Mouse (Mus musculus) forebrain, postnatal 0 days (tissue): ENCODE measurements around the gene Btnl2. TPM values are rescaled to one million over a fixed set of nuclear protein-coding genes. Genes with fewer than 3 reads are reported as not detected.
"Not testable (repeated sequence)": the region's sequence is repeated elsewhere in the genome, so short reads cannot be mapped to it uniquely, and the experiment has no call there.

Experiments used
- ATAC-seq: fragments of 200-750 bp; cut with Nextera tagmentation; 2 replicates; pipeline ENCODE4 v1.8.0; 2017; ENCODE audit warnings: mild to moderate bottlenecking, moderate library complexity
- DNase-seq: peaks from one replicate; pipeline ENCODE4 v3.0.0-alpha.2; 2015
- H3K27ac ChIP-seq: fragments of 300-500 bp; sonication (generic); 2 replicates; pipeline ENCODE4 v1.5.1; 2014; ENCODE audit warnings: low read depth, mild to moderate bottlenecking, antibody characterized with exemption, low read length, moderate library complexity, mixed read lengths
- H3K27me3 ChIP-seq: fragments of 300-500 bp; sonication (generic); 2 replicates; pipeline ENCODE4 v1.6.1; 2014; ENCODE audit warnings: mild to moderate bottlenecking, low read length, mixed read lengths; ENCODE audit not compliant: insufficient read depth
- H3K36me3 ChIP-seq: fragments of 300-500 bp; sonication (generic); 2 replicates; pipeline ENCODE4 v1.6.1; 2014; ENCODE audit warnings: mild to moderate bottlenecking, moderate library complexity; ENCODE audit not compliant: insufficient read depth
- H3K4me1 ChIP-seq: fragments of 300-500 bp; sonication (generic); 2 replicates; pipeline ENCODE4 v1.6.1; 2014; ENCODE audit warnings: antibody characterized with exemption; ENCODE audit not compliant: insufficient read depth
- H3K4me2 ChIP-seq: fragments of 300-500 bp; sonication (generic); 2 replicates; pipeline ENCODE4 v1.6.1; 2014; ENCODE audit warnings: low read depth, mild to moderate bottlenecking, moderate library complexity
- H3K4me3 ChIP-seq: fragments of 300-500 bp; sonication (generic); 2 replicates; pipeline ENCODE4 v1.5.1; 2014; ENCODE audit warnings: low read depth, low read length, mixed read lengths
- H3K9ac ChIP-seq: fragments of 300-500 bp; sonication (generic); 2 replicates; pipeline ENCODE4 v1.6.1; 2014; ENCODE audit warnings: mild to moderate bottlenecking
- H3K9me3 ChIP-seq: fragments of 300-500 bp; sonication (generic); 2 replicates; pipeline ENCODE4 v1.6.1; 2016; ENCODE audit warnings: low read length
- CTCF ChIP-seq: sonication (generic); IDR thresholded peaks from 2 replicates; pipeline ENCODE4 v1.5.1; 2016; ENCODE audit warnings: antibody characterized with exemption, control low read depth, low read depth
- WGBS: fragments of 180-500 bp; shearing (Covaris S2); extraction: QIAGEN DNeasy Blood & Tissue Kit; methylation state at CpG from one replicate; pipeline ENCODE4 v1.1.7; 2014; 5-methylcytosine and 5-hydroxymethylcytosine counted together
- polyA plus RNA-seq: library from polyadenylated mRNA; unstranded; fragments of >200 nt; fragmentation: Nextera tagmentation; extraction: Ambion mirVana; gene quantifications from 2 replicates; pipeline ENCODE4 v1.2.1, GENCODE M21; 2015
- total RNA-seq: library from RNA; depleted of rRNA; stranded (reverse); fragments of >200 nt; gene quantifications from 2 replicates; pipeline ENCODE4 v1.2.3, GENCODE M21; 2014; rRNA removed

Btnl2 gene
- total RNA-seq (not detected in 2 replicates), polyA plus RNA-seq (not detected in 2 replicates)

DNA sequence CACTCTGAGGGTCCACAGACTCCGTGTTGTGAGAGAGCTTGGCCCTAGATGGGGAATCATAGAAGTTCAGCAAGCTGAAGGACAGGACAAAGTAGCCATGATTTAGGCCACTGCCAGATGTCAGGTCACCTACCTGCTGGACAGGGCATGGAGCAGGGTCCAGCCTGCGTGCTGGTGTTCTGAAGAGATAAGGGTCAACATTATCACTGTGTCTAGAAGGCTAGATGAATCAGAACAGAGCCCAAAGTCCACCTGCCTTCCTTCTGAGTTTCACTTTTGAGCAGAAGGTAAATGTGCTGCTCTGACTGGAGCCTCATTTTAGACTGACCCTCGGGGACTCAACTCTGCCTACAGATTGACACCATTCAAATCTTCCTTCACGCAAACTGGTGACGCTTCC lies at the start of gene Btnl2:
Btnl2 (plus strand) TSS at position 284 of the 400 bp plus-strand sequence.
- Histone ChIP-seq H3K36me3 (no peaks in the 10 kb centered on the region), H3K27ac (no peak within 1 kb of the TSS), H3K27me3 (no peaks in the 10 kb centered on the region; the same call in 1 of the 2 replicates), H3K4me3 (no peak within 1 kb of the TSS), H3K9me3 (no peaks in the 10 kb centered on the region), H3K4me2 (no peak within 1 kb of the TSS), H3K4me1 (no peaks in the 10 kb centered on the region), H3K9ac (no peak within 1 kb of the TSS)
- no peak for ATAC-seq
- DNase-seq = no peak
- TF ChIP-seq CTCF = no peak
- 90% methylated on average over 5 of the region's 5 CpGs for WGBS

DNA sequence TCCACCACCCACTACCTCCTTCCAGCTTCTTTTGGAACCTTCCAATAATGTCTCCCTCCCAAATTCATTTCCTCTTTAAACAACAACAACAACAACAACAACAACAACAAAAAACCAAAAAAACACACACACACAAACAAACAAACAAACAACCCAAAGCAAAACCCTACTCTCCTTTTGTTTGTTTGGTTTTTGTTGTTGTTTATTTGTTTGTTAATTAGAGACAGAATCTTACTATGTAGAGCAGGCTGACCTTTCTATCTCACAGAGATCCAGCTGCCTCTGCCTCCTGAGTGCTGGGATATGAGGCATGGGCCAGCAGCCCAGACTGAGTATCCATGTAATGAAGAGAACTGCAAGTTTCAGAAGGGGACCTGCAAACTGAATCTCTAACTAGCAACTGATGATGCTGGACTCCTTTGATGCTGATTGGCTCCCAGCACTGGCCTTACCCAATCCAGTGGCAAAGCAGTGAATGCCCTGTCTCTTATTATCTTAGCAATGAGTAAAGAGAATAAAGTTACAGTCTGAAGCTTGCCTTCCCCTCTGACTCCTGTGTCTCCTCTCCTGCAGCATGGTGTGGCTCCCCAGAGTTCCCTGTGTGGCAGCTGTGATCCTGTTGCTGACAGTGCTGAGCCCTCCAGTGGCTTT lies 49.1 kb upstream of the Btnl2 start, which contains the start of gene H2-Eb1:
H2-Eb1 (plus strand) TSS at position 488 of the 651 bp plus-strand sequence.
- Histone ChIP-seq H3K36me3 (no peaks in the 10 kb centered on the region), H3K27ac (no peak within 1 kb of the TSS), H3K4me3 (no peak within 1 kb of the TSS), H3K27me3 (no peaks in the 10 kb centered on the region), H3K9ac (no peak within 1 kb of the TSS), H3K9me3 (no peaks in the 10 kb centered on the region), H3K4me1 (no peaks in the 10 kb centered on the region), H3K4me2 (no peak within 1 kb of the TSS)
- no peak for TF ChIP-seq CTCF
- ATAC-seq = peak; percentile 93
- DNase-seq = peak; percentile 92

DNA sequence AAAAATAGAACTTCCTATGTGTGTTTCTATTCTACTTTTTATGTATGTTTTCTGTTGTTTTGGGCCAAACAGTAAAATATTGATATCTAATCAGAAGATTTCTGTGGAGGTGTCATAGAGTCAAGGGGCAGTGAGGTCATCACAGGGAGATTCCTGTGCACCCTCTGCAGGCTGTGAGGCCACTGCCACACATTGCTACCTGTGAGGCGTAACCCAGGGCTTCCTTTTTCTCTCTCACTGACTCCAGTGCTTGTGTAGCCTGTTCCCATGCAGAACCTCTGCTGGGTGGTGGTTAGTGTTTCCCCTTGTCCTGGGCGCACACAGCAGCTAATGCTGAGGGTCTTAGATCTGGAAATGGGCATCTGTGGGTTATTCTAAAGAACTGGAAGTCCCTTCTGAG lies 48.2 kb upstream of the Btnl2 start:
- H3K4me3 ChIP-seq = no peak overlapping the region
- no peak for TF ChIP-seq CTCF
- 76% methylated on average over 2 of the region's 2 CpGs for WGBS
- no peak overlapping the region for H3K4me2 ChIP-seq
- H3K27ac ChIP-seq = no peak overlapping the region
- H3K36me3 ChIP-seq = no peaks in the 10 kb centered on the region
- no peaks in the 10 kb centered on the region for H3K27me3 ChIP-seq
- no peak for DNase-seq
- no peak overlapping the region for H3K9ac ChIP-seq
- H3K4me1 ChIP-seq = no peaks in the 10 kb centered on the region
- no peak for ATAC-seq
- H3K9me3 ChIP-seq = no peaks in the 10 kb centered on the region

DNA sequence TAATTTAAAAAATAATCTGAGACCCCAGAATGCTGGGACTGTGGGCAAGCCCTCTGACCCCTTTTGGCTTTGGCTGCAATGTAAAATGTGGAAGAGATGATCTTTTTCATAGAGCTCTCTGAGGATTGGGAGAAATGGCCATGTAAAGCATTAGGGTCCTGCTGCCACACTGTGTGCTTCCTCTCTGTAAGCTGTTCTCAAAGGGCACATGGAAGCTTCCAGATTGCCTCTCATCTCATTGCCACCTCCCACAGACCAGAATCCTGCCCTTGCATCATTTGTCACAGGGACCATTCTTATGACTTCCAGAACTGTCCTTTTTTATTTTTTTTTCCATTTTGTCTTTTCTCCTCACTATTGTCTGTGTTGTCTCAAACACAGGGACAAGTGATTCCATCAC lies 47.4 kb upstream of the Btnl2 start:
- TF ChIP-seq CTCF = no peak
- H3K27me3 ChIP-seq = no peaks in the 10 kb centered on the region
- ATAC-seq = no peak
- no peak overlapping the region for H3K4me2 ChIP-seq
- no peaks in the 10 kb centered on the region for H3K36me3 ChIP-seq
- H3K9me3 ChIP-seq = no peaks in the 10 kb centered on the region
- H3K9ac ChIP-seq = no peak overlapping the region
- H3K27ac ChIP-seq = no peak overlapping the region
- H3K4me1 ChIP-seq = no peaks in the 10 kb centered on the region
- H3K4me3 ChIP-seq = no peak overlapping the region
- no peak for DNase-seq

DNA sequence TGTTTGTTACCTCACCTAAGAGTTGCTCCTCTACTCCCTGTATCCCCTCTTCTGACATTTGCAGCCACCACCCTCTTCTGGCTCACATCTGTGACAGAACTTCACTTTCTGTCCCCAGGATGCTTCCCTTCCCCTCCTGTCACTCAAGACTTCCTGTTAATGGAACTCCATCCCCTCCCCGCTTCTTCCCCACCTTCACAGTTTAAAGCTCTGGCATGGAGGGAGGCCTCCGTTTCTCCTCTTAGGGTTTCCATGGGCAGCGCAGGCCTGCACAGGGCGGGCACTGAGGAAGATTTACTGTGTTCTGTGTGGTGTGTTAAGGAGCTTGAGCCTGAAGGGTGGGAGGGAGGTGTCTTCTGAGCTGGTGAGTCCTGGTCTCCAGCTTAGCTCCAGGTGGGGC lies 46.5 kb upstream of the Btnl2 start:
- Histone ChIP-seq H3K27ac (no peak overlapping the region), H3K9me3 (no peaks in the 10 kb centered on the region), H3K27me3 (no peaks in the 10 kb centered on the region), H3K4me3 (no peak overlapping the region), H3K4me1 (no peaks in the 10 kb centered on the region), H3K36me3 (no peaks in the 10 kb centered on the region), H3K9ac (no peak overlapping the region), H3K4me2 (no peak overlapping the region)
- TF ChIP-seq CTCF = no peak
- ATAC-seq = no peak
- no peak for DNase-seq
- WGBS = 87% methylated on average over 4 of the region's 4 CpGs

DNA sequence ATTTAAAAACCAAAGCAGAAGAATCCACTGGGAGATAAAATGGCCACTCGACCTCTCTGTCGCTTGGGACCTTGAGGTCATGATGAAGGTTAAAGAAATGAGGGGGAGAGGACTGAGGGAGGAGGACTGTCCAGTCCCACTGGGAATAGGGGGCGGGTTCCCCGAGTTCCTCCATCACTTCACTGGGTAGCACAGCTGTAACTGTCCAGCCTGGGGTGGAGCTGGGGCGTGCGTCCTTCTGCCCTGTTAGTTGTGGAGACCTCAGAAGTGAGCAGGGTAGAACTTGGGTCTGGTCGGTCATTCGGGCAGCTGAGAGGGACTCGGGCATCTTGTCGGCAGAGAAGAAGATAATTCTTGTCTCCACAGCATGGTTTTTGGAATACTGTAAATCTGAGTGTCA lies 45.4 kb upstream of the Btnl2 start:
- Histone ChIP-seq H3K27me3 (no peaks in the 10 kb centered on the region), H3K27ac (no peak overlapping the region), H3K9ac (peak overlapping the region; percentile 69), H3K4me3 (peak overlapping the region; percentile 58), H3K4me1 (no peaks in the 10 kb centered on the region), H3K36me3 (no peaks in the 10 kb centered on the region), H3K4me2 (peak overlapping the region; percentile 68), H3K9me3 (no peaks in the 10 kb centered on the region)
- DNase-seq (no peak), ATAC-seq (no peak)
- TF ChIP-seq CTCF = no peak
- WGBS = 29% methylated on average over 10 of the region's 10 CpGs

DNA sequence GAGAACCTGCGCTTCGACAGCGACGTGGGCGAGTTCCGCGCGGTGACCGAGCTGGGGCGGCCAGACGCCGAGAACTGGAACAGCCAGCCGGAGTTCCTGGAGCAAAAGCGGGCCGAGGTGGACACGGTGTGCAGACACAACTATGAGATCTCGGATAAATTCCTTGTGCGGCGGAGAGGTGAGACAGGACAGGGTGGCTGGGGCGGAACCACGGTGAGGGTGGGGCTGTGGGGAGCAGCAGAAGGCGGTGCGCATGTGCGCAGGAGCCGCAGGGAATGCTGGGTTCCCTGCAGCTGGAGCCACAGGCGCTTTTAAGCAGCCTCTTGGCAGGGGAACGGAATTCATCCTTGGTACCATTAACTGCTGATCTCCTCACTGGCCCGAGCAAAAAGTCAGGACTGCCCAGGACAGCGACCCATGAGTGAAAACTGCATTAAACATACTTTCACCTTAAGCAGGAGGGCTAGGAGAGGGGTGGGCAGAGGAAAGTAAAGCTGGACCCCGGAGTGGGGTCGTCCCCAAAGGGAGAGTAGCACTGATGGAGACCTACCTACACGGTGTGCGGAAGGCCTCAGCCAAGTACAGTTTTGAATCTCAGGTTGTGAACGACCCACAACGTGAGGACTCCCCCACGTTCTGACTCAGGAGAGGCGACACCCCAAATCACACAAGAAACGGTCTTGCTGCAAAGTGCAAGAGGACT lies 44.8 kb upstream of the Btnl2 start:
- Histone ChIP-seq H3K4me3 (peak overlapping the region; percentile 58), H3K36me3 (no peaks in the 10 kb centered on the region), H3K27me3 (no peaks in the 10 kb centered on the region), H3K4me2 (peak overlapping the region; percentile 68), H3K27ac (peak overlapping the region; percentile 59; the same call in 1 of the 2 replicates), H3K4me1 (no peaks in the 10 kb centered on the region), H3K9me3 (no peaks in the 10 kb centered on the region), H3K9ac (peak overlapping the region; percentile 69)
- whole genome bisulfite sequencing = 22% methylated on average over 38 of the region's 38 CpGs
- ATAC-seq = peak; percentile 93
- no peak for TF ChIP-seq CTCF
- peak; percentile 81 for DNase-seq

DNA sequence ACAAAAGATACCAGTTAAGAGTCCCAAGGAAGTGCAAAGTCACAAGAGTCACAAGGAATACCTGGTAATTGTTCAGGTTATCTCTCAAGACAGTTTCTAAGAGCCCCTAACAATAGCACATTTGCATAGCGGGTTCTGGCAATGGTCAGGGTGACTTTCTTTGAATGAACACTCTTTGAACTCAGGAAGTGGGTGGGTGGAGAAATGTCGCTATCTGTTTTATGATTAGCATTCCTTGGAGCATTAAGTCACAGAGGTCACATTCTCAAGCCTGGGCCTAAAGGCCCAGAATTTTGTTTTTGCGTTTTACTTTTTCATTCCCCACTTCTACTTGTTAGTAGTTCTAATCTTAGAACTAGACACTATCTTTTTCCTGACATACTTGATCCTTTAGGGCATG lies 44.1 kb upstream of the Btnl2 start:
- not testable (repeated sequence) for H3K9me3 ChIP-seq, H3K9ac ChIP-seq, H3K27me3 ChIP-seq, H3K27ac ChIP-seq, H3K36me3 ChIP-seq, DNase-seq, H3K4me1 ChIP-seq, H3K4me3 ChIP-seq, H3K4me2 ChIP-seq, ATAC-seq
- 90% methylated on average over 3 of the region's 3 CpGs for WGBS
